Mouse (Mus musculus): ENCODE measurements at regions not wholly inside any gene's neighbourhood (a gene's known extent, or its start where the extent isn't known, plus 50 kb on each side); places are given as distances from the start of the nearest gene placed in this dataset.

DNA sequence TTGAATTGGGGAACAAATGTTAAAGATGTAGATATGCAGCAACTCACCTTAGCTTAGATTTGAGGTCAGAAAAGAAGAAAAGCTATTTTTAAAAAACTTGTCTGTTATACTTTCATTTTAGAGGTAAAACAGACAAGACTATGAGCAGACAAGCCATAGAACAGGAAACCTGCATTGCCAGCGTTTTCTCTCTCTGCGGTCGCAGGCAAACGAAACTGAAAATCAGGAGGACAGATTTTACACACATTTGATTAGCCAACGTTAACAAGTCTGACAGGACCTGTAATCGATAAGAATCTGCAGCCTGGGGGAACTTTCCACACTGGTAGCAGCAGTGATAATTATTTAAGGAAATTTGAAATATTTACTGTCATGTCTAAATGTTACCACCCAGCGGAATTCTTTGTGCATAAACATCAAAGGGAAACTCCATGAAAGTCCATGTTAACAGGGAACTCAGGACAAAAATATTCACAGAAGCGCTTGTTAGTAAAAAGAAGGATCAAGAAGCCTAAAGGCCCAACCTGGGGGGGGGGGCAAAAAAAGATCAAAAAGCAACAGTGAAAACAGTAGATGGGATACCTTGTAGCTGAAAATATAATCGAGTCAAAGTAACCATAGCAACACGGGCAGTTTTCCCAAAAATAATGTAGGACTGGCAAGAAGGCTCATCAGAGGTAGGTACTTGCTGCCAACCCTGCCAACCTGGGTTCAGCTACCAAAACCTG is 142.5 kb upstream of the Jmjd1c start:
- TF ChIP-seq CTCF (IDR thresholded peaks at IDR 0.05; ENCODE audit: insufficient read depth, low read length) (no peak), POLR2A (IDR thresholded peaks at IDR 0.05; ENCODE audit: borderline replicate concordance, extremely low read depth, low read depth, low read length) (no peak)

Measured in lung, adult 2 months (tissue).